In genomic region chr1:172457196-172457595, GRCm38 (mm10) we compare ENCODE assay signal across 19 mouse cellular contexts. TPM values are rescaled to one million over a fixed set of nuclear protein-coding genes. Genes with fewer than 3 reads are reported as not detected.
"Had no signal": no experiment of that assay in that cellular context is flagged by ENCODE, and none has a peak within 500 bp of the region (broad histone marks: within the 10 kb centered on the region; RNA-seq: fewer than 3 reads in every experiment).

No protein-coding gene starts in this region.

- DNase-seq: lung, adult 18-20 months; lung, embryonic 14.5 days; lung, postnatal 10 days; lung, postnatal 4 days; midbrain, embryonic 14.5 days; right cerebral cortex, postnatal 25 days; right cerebral cortex, postnatal 4 days; spleen, adult 18-20 months; thymus, adult 2 months; thymus, postnatal 25 days; thymus, postnatal 4 days had no signal

- H3K4me2 ChIP-seq: lung, embryonic 14.5 days; midbrain, embryonic 12.5 days; neural tube, embryonic 12.5 days; stomach, embryonic 15.5 days had no signal

- H3K9ac ChIP-seq: lung, embryonic 14.5 days; midbrain, embryonic 12.5 days; neural tube, embryonic 12.5 days; stomach, embryonic 15.5 days had no signal

- H3K27ac ChIP-seq: midbrain, embryonic 10.5 days; midbrain, embryonic 12.5 days; neural tube, embryonic 12.5 days; stomach, embryonic 15.5 days; stomach, postnatal 0 days had no signal

- ATAC-seq: midbrain, embryonic 16.5 days had no signal

- H3K4me1 ChIP-seq: neural tube, embryonic 12.5 days; stomach, embryonic 15.5 days had no signal

- H3K27me3 ChIP-seq: midbrain, embryonic 12.5 days; neural tube, embryonic 12.5 days; stomach, embryonic 15.5 days had no signal

- H3K36me3 ChIP-seq: midbrain, embryonic 10.5 days; midbrain, embryonic 12.5 days; neural tube, embryonic 12.5 days; stomach, embryonic 15.5 days had no signal

- H3K4me3 ChIP-seq: midbrain, embryonic 10.5 days; midbrain, embryonic 12.5 days; myocyte; neural tube, embryonic 12.5 days; stomach, embryonic 15.5 days had no signal

- H3K9me3 ChIP-seq: midbrain, embryonic 10.5 days; midbrain, embryonic 12.5 days; neural tube, embryonic 12.5 days; stomach, embryonic 15.5 days had no signal

RNA-seq across cellular contexts. Expression of gene Slamf9, which starts 18.0 kb away (rescaled TPM):
- total RNA-seq: megakaryocyte-erythroid progenitor cell, adult 5-6 weeks had no signal
- polyA plus RNA-seq: midbrain, embryonic 14.5 days had no signal
